Mouse (Mus musculus) heart, embryonic 13.5 days (tissue): ENCODE data around the gene Slfn14. TPM values are rescaled to one million over a fixed set of nuclear protein-coding genes. Genes with fewer than 3 reads are reported as not detected.
"Not testable (repeated sequence)": the region's sequence is repeated elsewhere in the genome, so short reads cannot be mapped to it uniquely, and the experiment has no call there.

Source experiments
- ATAC-seq: fragments of 200-750 bp; cut with Nextera tagmentation; 2 replicates; pipeline ENCODE4 v1.8.0; 2017; ENCODE audit warnings: moderate TSS enrichment; ENCODE audit not compliant: insufficient number of reproducible peaks, low FRiP score, low TSS enrichment; ENCODE audit errors: extremely low read depth
- H3K27ac ChIP-seq: fragments of 300-500 bp; sonication (generic); replicated peaks from 2 replicates; pipeline ENCODE4 v1.5.1; 2015; ENCODE audit warnings: moderate library complexity, mild to moderate bottlenecking, inconsistent platforms
- H3K27me3 ChIP-seq: fragments of 300-500 bp; sonication (generic); replicated peaks from 2 replicates; pipeline ENCODE4 v1.6.1; 2015; ENCODE audit warnings: mild to moderate bottlenecking, inconsistent platforms
- H3K36me3 ChIP-seq: fragments of 300-500 bp; sonication (generic); 2 replicates; pipeline ENCODE4 v1.6.1; 2015; ENCODE audit warnings: mild to moderate bottlenecking, inconsistent platforms
- H3K4me1 ChIP-seq: fragments of 300-500 bp; sonication (generic); 2 replicates; pipeline ENCODE4 v1.6.1; 2015; ENCODE audit warnings: inconsistent platforms
- H3K4me2 ChIP-seq: fragments of 300-500 bp; sonication (generic); 2 replicates; pipeline ENCODE4 v1.6.1; 2015; ENCODE audit warnings: inconsistent platforms, mild to moderate bottlenecking, moderate library complexity
- H3K4me3 ChIP-seq: fragments of 300-500 bp; sonication (generic); 2 replicates; pipeline ENCODE4 v1.5.1; 2015; ENCODE audit warnings: moderate library complexity, mild to moderate bottlenecking, inconsistent platforms
- H3K9ac ChIP-seq: fragments of 300-500 bp; sonication (generic); 2 replicates; pipeline ENCODE4 v1.6.1; 2015; ENCODE audit warnings: inconsistent platforms, mild to moderate bottlenecking, moderate library complexity
- H3K9me3 ChIP-seq: fragments of 300-500 bp; sonication (generic); 2 replicates; pipeline ENCODE4 v1.6.1; 2016; ENCODE audit warnings: inconsistent platforms
- WGBS: fragments of 180-500 bp; shearing (Covaris S2); methylation state at CpG from one replicate; pipeline ENCODE4 v1.1.7; 2015; ENCODE audit warnings: mixed read lengths; 5-methylcytosine and 5-hydroxymethylcytosine counted together
- polyA plus RNA-seq: library from polyadenylated mRNA; unstranded; fragments of >200 nt; fragmentation: Nextera tagmentation; extraction: Ambion mirVana; gene quantifications from 2 replicates; pipeline ENCODE4 v1.2.1, GENCODE M21; 2015

Gene Slfn14
- polyA plus RNA-seq, 1 experiment from 2014 or later = 0.84 TPM

DNA sequence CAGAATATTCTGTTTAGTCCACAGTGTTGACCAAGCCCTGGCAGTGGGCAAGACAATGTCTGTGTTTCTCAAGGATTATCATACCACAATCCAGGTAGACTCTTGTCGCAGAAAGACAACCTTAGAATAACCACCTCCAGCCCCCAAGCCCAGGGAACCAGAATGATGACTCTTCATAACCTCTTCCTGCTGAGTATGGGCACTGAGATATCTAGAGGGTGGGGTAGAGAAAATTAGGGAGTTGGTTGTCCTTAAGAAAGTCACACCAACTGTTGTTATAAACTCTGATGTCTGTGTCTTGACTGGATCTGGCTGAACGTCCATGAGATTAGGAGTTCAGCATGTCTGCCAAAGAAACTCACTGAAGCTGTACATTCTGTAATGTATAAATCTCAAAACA is 48.1 kb downstream of the Slfn14 start:
- no peaks in the 10 kb centered on the region for H3K36me3 ChIP-seq
- H3K4me1 ChIP-seq = no peaks in the 10 kb centered on the region
- no peak for ATAC-seq
- no peak overlapping the region for H3K27ac ChIP-seq
- H3K27me3 ChIP-seq = no peaks in the 10 kb centered on the region
- H3K4me2 ChIP-seq = no peak overlapping the region
- WGBS = 83% methylated on average over 2 of the region's 2 CpGs
- no peak overlapping the region for H3K9ac ChIP-seq
- H3K4me3 ChIP-seq = no peak overlapping the region
- no peaks in the 10 kb centered on the region for H3K9me3 ChIP-seq

DNA sequence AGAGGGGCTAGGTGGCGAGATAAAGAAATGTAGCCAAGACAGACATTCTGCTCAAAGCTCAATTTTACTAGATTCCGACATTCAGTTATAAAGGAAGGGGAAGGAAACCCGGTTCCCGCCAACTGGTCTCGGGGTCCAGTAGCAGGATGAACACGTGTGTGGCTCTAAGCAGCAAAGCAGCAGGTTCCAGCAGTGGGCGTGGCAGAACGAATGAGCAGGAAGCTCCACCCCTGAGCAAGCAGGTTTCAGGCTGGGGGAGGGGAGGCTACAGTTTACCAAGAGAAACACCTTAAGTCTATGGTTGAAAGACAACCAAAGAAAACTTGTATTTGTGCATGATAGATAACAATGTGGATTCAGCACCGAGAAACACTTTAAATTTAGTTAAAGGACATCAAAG is 49.1 kb downstream of the Slfn14 start:
- H3K27me3 ChIP-seq, H3K4me3 ChIP-seq, H3K36me3 ChIP-seq, H3K27ac ChIP-seq, ATAC-seq, H3K9me3 ChIP-seq, H3K4me2 ChIP-seq, H3K9ac ChIP-seq, H3K4me1 ChIP-seq: not testable (repeated sequence)
- WGBS = 65% methylated on average over 9 of the region's 9 CpGs

DNA sequence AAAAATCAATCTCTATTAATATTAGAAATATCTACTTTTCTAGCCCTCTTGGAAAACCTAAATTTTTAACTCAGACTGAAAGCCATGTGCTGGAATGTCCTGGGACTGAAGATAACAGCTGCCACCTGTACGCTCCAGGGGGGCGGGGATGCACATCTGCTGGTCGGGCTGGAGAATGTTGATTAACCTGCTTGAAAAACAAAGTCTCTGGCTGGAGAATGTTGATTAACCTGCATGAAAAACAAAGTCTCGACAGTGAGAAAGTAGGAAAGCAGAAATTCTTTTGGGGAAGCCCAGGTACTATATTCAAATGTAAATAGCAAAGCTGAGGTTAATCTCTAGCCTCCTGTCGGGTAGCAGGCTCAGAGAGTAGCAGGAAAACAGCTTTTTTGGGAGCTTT is 52.9 kb downstream of the Slfn14 start:
- not testable (repeated sequence) for H3K4me2 ChIP-seq, H3K27me3 ChIP-seq, H3K4me3 ChIP-seq, ATAC-seq, H3K36me3 ChIP-seq, H3K9ac ChIP-seq, H3K9me3 ChIP-seq, H3K27ac ChIP-seq, H3K4me1 ChIP-seq
- WGBS = 45% methylated on average over 5 of the region's 5 CpGs

DNA sequence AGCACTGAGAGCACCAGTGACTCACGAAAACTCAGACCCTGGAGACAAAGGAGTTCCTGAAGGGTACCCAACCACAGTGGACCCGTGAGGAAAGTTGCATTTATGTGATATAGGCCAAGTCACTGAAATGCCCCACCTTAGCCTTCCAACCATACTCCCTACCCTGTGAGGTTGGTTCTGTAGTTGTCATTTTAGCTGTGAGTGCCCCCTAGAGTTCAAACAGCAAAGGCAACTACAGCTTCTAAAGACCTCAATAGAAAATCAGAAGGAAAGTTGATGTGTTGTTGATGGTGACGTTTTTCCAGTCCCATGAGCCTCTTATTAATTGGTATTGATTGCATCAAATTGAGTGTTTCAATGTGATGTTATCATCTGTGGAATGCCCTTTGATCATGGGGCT is 55.6 kb downstream of the Slfn14 start:
- WGBS = 56% methylated on average over 3 of the region's 3 CpGs
- Histone ChIP-seq H3K4me2 (no peak overlapping the region), H3K27ac (no peak overlapping the region), H3K4me3 (no peak overlapping the region), H3K9ac (no peak overlapping the region), H3K36me3 (no peaks in the 10 kb centered on the region), H3K27me3 (no peaks in the 10 kb centered on the region), H3K9me3 (no peaks in the 10 kb centered on the region), H3K4me1 (no peaks in the 10 kb centered on the region)
- ATAC-seq = no peak

DNA sequence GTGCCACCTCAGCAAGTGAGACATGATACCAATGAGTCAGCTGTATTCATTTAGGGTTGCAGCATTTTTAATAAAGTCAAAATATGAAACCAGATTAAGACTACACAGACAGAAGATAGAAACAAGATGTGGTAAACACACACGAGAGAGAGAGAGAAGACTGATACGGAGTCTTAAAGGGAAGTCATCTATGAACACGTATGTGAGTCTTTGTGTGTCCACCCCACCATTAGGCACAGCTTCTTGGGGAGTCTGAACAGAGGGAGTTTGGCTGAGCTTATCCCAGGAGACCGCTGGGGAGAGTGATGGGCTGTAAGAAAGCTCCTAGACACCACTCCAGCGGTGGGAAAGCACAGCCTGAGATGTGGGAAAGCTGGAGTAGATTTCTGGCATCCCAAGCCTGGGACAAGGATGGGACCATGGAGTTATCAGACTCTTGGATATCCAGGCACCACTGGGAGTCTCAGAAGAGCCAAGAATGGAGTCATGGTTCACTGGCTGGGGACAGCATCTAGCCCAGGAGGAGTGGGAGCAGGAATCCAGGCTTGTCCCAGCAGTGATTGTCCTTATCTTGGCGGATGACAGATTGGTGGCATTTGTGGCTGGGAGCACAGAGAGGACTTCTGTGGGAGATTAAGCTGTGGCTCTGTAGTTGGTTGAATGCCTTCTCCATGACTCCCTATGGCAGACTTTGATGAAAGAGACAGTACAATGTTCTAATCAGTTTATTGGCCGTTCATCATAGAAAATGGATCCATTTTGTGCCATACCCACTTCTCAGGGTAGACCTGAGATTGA is 58.4 kb downstream of the Slfn14 start:
- ATAC-seq = no peak
- Histone ChIP-seq H3K9me3 (no peaks in the 10 kb centered on the region), H3K4me1 (no peaks in the 10 kb centered on the region), H3K36me3 (no peaks in the 10 kb centered on the region), H3K4me2 (no peak overlapping the region), H3K27me3 (no peaks in the 10 kb centered on the region), H3K27ac (no peak overlapping the region), H3K4me3 (no peak overlapping the region), H3K9ac (no peak overlapping the region)
- 68% methylated on average over 7 of the region's 7 CpGs for WGBS

DNA sequence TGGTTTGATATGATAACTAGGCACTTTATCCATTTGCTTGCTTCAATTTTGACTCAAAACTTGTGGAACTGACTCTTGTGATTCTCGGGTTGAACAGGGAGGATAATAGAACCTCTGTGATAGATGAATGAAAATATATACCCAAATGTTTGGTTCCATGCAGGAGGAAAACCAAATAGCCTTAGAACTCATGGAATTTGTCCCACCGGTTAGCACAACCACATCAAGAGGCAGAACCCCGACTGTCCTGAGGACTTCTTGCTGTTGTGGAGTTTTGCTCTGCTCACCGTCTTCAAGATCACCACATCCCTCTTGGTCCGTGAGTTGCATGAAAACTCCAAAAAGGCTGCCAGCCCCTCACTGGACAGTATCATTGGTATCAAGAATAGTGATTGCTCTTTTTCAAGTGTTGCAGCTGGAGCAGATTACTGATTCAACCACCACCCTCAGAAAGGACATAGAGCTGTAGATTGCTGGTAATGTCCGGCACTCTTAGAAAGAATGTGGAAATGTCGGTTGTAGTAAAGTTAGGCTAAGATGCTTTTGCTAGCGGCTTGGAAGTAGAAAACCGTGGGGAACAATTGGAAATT is 61.1 kb downstream of the Slfn14 start:
- Histone ChIP-seq H3K4me1 (no peaks in the 10 kb centered on the region), H3K36me3 (no peaks in the 10 kb centered on the region), H3K4me3 (no peak overlapping the region), H3K27ac (no peak overlapping the region), H3K4me2 (no peak overlapping the region), H3K27me3 (no peaks in the 10 kb centered on the region), H3K9me3 (no peaks in the 10 kb centered on the region), H3K9ac (no peak overlapping the region)
- 77% methylated on average over 9 of the region's 9 CpGs for WGBS
- no peak for ATAC-seq

Other genes with a start within 250 kb of the Slfn14 start
- gene Slfn2, start 221.6 kb downstream of the Slfn14 start, polyA plus RNA-seq = 3.6 and 4.0 TPM in 2 replicates
- 0.10 and 0.17 TPM in 2 replicates for gene Slfn1, start 169.9 kb downstream of the Slfn14 start, polyA plus RNA-seq
- gene Slfn4, start 111.5 kb downstream of the Slfn14 start, polyA plus RNA-seq = not detected in 2 replicates
- 0.98 TPM in 2 replicates for gene Slfn3, start 95.4 kb downstream of the Slfn14 start, polyA plus RNA-seq
- gene Ap2b1, start 12.3 kb upstream of the Slfn14 start, polyA plus RNA-seq = 36.2 and 37.2 TPM in 2 replicates
- 8.5 and 8.6 TPM in 2 replicates for gene Pex12, start 15.9 kb upstream of the Slfn14 start, polyA plus RNA-seq
- gene Rasl10b, start 122.4 kb upstream of the Slfn14 start, polyA plus RNA-seq = 7.2 and 7.3 TPM in 2 replicates
- gene Gas2l2, start 142.7 kb upstream of the Slfn14 start, polyA plus RNA-seq = 0.11 TPM in 1 of 2 replicates, not detected in the other
- gene 1700020L24Rik, start 151.0 kb upstream of the Slfn14 start, polyA plus RNA-seq = 1.4 and 2.1 TPM in 2 replicates
- gene Mmp28, start 176.3 kb upstream of the Slfn14 start, polyA plus RNA-seq = 2.5 and 2.7 TPM in 2 replicates
- 9.7 and 10.5 TPM in 2 replicates for gene Taf15, start 186.4 kb upstream of the Slfn14 start, polyA plus RNA-seq
- not detected in 2 replicates for gene Heatr9, start 235.4 kb upstream of the Slfn14 start, polyA plus RNA-seq
- gene Ccl5, start 243.8 kb upstream of the Slfn14 start, polyA plus RNA-seq = 0.31 and 0.40 TPM in 2 replicates